Mouse (Mus musculus) erythroblast, embryonic 14.5 days (primary cell): ENCODE data around the gene Nthl1. TPM values are rescaled to one million over a fixed set of nuclear protein-coding genes. Genes with fewer than 3 reads are reported as not detected.

Experiments
- H3K27me3 ChIP-seq: 2 replicates; pipeline ENCODE4 v1.6.1; 2012; ENCODE audit warnings: inconsistent platforms; ENCODE audit not compliant: control insufficient read depth
- H3K36me3 ChIP-seq: 2 replicates; pipeline ENCODE4 v1.6.1; 2012; ENCODE audit warnings: mild to moderate bottlenecking, inconsistent platforms; ENCODE audit not compliant: control insufficient read depth
- H3K4me1 ChIP-seq: 2 replicates; pipeline ENCODE4 v1.6.1; 2012; ENCODE audit warnings: inconsistent platforms; ENCODE audit not compliant: control insufficient read depth
- H3K4me3 ChIP-seq: replicated peaks from 2 replicates; pipeline ENCODE3; 2012; ENCODE audit warnings: moderate library complexity, mild to moderate bottlenecking, inconsistent platforms
- H3K9me3 ChIP-seq: 2 replicates; pipeline ENCODE4 v1.6.1; 2012; ENCODE audit warnings: low read length, inconsistent platforms, mixed read lengths; ENCODE audit not compliant: control insufficient read depth
- GATA1 ChIP-seq: IDR thresholded peaks from 2 replicates; pipeline ENCODE4 v1.6.1; 2012; ENCODE audit warnings: low read length, inconsistent platforms, mixed read lengths
- TAL1 ChIP-seq: IDR thresholded peaks from 3 replicates; pipeline ENCODE4 v1.6.1; 2012; ENCODE audit warnings: low read length, inconsistent platforms, mixed read lengths
- polyA plus RNA-seq: library from polyadenylated mRNA; stranded (reverse); fragments of >175 nt; gene quantifications from 2 replicates; pipeline ENCODE4 v1.2.3, GENCODE M21; 2012

Gene Nthl1
- polyA plus RNA-seq, 1 experiment: 0.04 TPM

GRCm38 (mm10) chr17:24595126-24596072 lies 37.1 kb upstream of the Nthl1 start:
- Histone ChIP-seq H3K27me3 (no peaks in the 10 kb centered on the region), H3K4me1 (no peaks in the 10 kb centered on the region), H3K36me3 (peaks cover 90% of the 10 kb centered on the region), H3K9me3 (no peaks in the 10 kb centered on the region), H3K4me3 (no peak overlapping the region)
- TF ChIP-seq TAL1: no peak
- TF ChIP-seq GATA1: no peak

GRCm38 (mm10) chr17:24596073-24596466 lies 36.4 kb upstream of the Nthl1 start:
- Histone ChIP-seq H3K4me1 (no peaks in the 10 kb centered on the region), H3K9me3 (no peaks in the 10 kb centered on the region), H3K27me3 (no peaks in the 10 kb centered on the region), H3K36me3 (peaks cover 91% of the 10 kb centered on the region), H3K4me3 (no peak overlapping the region)
- no peak for TF ChIP-seq GATA1
- TF ChIP-seq TAL1: no peak

- peaks cover 91% of the 10 kb centered on the region for H3K36me3 ChIP-seq
- H3K4me1 ChIP-seq: no peaks in the 10 kb centered on the region
- H3K4me3 ChIP-seq: no peak overlapping the region
- H3K27me3 ChIP-seq: no peaks in the 10 kb centered on the region
- TF ChIP-seq GATA1: no peak
- TF ChIP-seq TAL1: no peak
- H3K9me3 ChIP-seq: no peaks in the 10 kb centered on the region
These were observed 35.9 kb upstream of the Nthl1 start for GRCm38 (mm10) chr17:24596471-24597183.

GRCm38 (mm10) chr17:24597989-24598388 lies 34.5 kb upstream of the Nthl1 start:
- Histone ChIP-seq H3K9me3 (no peaks in the 10 kb centered on the region), H3K4me1 (no peaks in the 10 kb centered on the region), H3K4me3 (no peak overlapping the region), H3K27me3 (no peaks in the 10 kb centered on the region), H3K36me3 (peaks cover 97% of the 10 kb centered on the region)
- TF ChIP-seq GATA1: no peak
- TF ChIP-seq TAL1: no peak

- no peaks in the 10 kb centered on the region for H3K9me3 ChIP-seq
- no peaks in the 10 kb centered on the region for H3K27me3 ChIP-seq
- H3K4me1 ChIP-seq: no peaks in the 10 kb centered on the region
- H3K4me3 ChIP-seq: no peak overlapping the region
- H3K36me3 ChIP-seq: peaks cover 95% of the 10 kb centered on the region
- no peak for TF ChIP-seq GATA1
- TF ChIP-seq TAL1: no peak
These were observed 32.0 kb upstream of the Nthl1 start for GRCm38 (mm10) chr17:24600502-24600901.

GRCm38 (mm10) chr17:24603961-24604360 lies 28.5 kb upstream of the Nthl1 start:
- H3K36me3 ChIP-seq: peaks cover 96% of the 10 kb centered on the region
- H3K9me3 ChIP-seq: no peaks in the 10 kb centered on the region
- H3K27me3 ChIP-seq: no peaks in the 10 kb centered on the region
- peaks cover 2% of the 10 kb centered on the region; the same call in 1 of the 2 replicates for H3K4me1 ChIP-seq
- TF ChIP-seq TAL1: no peak
- TF ChIP-seq GATA1: no peak
- H3K4me3 ChIP-seq: no peak overlapping the region

GRCm38 (mm10) chr17:24604557-24604956 lies 27.9 kb upstream of the Nthl1 start:
- Histone ChIP-seq H3K4me1 (peaks cover 2% of the 10 kb centered on the region; the same call in 1 of the 2 replicates), H3K9me3 (no peaks in the 10 kb centered on the region), H3K4me3 (no peak overlapping the region), H3K36me3 (peaks cover 92% of the 10 kb centered on the region), H3K27me3 (no peaks in the 10 kb centered on the region)
- no peak for TF ChIP-seq TAL1
- TF ChIP-seq GATA1: no peak

GRCm38 (mm10) chr17:24608370-24608769 lies 24.1 kb upstream of the Nthl1 start:
- Histone ChIP-seq H3K4me1 (peaks cover 6% of the 10 kb centered on the region; the same call in 1 of the 2 replicates), H3K36me3 (peaks cover 75% of the 10 kb centered on the region), H3K27me3 (no peaks in the 10 kb centered on the region), H3K9me3 (no peaks in the 10 kb centered on the region), H3K4me3 (no peak overlapping the region)
- TF ChIP-seq TAL1 (no peak), GATA1 (no peak)

GRCm38 (mm10) chr17:24608874-24609273 lies 23.6 kb upstream of the Nthl1 start:
- no peaks in the 10 kb centered on the region for H3K9me3 ChIP-seq
- H3K4me3 ChIP-seq: no peak overlapping the region
- TF ChIP-seq TAL1 (no peak), GATA1 (no peak)
- H3K27me3 ChIP-seq: no peaks in the 10 kb centered on the region
- peaks cover 78% of the 10 kb centered on the region for H3K36me3 ChIP-seq
- peaks cover 7% of the 10 kb centered on the region; the same call in 1 of the 2 replicates for H3K4me1 ChIP-seq
